Mouse (Mus musculus): ENCODE data around the gene Camk2b. TPM values are rescaled to one million over a fixed set of nuclear protein-coding genes. Genes with fewer than 3 reads are reported as not detected.

The Camk2b gene
- polyA plus RNA-seq, 2 experiments, result 0.40 to 0.55 TPM

DNA sequence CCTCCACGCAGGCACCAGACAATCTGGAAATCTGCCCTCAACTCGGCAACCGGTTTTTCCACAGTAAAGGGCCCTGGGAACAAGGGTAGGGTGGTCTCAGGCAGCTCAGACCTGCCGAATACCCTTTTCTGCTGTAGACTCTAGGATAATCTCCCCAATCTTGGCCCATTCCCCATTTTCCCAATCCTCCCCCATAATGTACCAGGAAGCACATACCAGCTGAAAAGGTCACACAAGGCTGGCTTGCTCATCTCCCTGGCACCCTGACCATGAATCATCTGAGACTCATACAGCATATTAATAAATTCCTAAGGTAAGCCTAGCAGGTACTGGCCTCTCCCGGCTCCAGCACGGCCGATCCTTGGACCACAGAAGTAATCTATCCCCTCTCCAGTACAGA lies 28.5 kb downstream of the Camk2b start:
- ATAC-seq (ENCODE audit: insufficient read depth) (no peak), DNase-seq (ENCODE audit: low read depth in 3 of 3, low spot score in 3 of 3) (no peak)
- H3K9ac ChIP-seq (replicated peaks), result no peak overlapping the region
- 73% methylated on average over 7 of the region's 7 CpGs for WGBS (ENCODE audit: insufficient replicate concordance)
- no peaks in the 10 kb centered on the region for H3K9me3 ChIP-seq (ENCODE audit: control insufficient read depth, low read length)
- no peak overlapping the region for H3K27ac ChIP-seq
- TF ChIP-seq EP300 (IDR thresholded peaks at IDR 0.05; ENCODE audit: low read depth) (no peak), CTCF (IDR thresholded peaks at IDR 0.05; ENCODE audit: low read depth) (no peak)
- H3K4me1 ChIP-seq (replicated peaks; ENCODE audit: control insufficient read depth in 2 of 2, insufficient read depth in 2 of 2, low read length in 1 of 2), result no peaks in the 10 kb centered on the region
- no peak overlapping the region for H3K4me2 ChIP-seq (ENCODE audit: low read depth)
- H3K27me3 ChIP-seq (ENCODE audit: control insufficient read depth, insufficient read depth, low read length), result no peaks in the 10 kb centered on the region
- no peaks in the 10 kb centered on the region for H3K36me3 ChIP-seq (replicated peaks; ENCODE audit: control insufficient read depth, insufficient read depth, low read depth)
- no peak overlapping the region for H3K4me3 ChIP-seq (ENCODE audit: insufficient read depth in 1 of 2, low read depth in 2 of 2, low read length in 2 of 2)

DNA sequence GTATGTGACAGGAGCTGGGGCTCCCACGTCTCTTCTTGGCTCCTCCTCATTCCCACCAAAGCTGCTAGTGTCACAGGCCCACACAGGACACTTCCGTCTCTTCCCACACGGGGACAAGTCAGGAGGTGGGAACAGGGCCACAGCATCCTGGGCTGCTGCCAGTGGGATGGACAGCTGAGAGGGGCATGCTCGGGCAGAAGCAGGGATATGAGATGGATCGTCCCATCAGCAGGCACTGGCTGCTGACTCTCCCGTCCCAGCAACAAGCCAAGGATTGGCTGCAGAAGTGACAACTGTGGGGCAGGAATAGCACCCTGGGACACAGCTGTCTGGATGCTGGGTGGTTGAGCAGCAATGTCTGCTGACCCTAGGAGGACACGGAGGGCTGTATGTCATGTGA lies 29.0 kb downstream of the Camk2b start:
- WGBS (ENCODE audit: insufficient replicate concordance), result 72% methylated on average over 7 of the region's 7 CpGs
- H3K36me3 ChIP-seq (replicated peaks; ENCODE audit: control insufficient read depth, insufficient read depth, low read depth), result no peaks in the 10 kb centered on the region
- TF ChIP-seq CTCF (IDR thresholded peaks at IDR 0.05; ENCODE audit: low read depth), result no peak
- no peak for TF ChIP-seq EP300 (IDR thresholded peaks at IDR 0.05; ENCODE audit: low read depth)
- no peak overlapping the region for H3K9ac ChIP-seq (replicated peaks)
- H3K9me3 ChIP-seq (ENCODE audit: control insufficient read depth, low read length), result no peaks in the 10 kb centered on the region
- ATAC-seq (ENCODE audit: insufficient read depth) (no peak), DNase-seq (ENCODE audit: low read depth in 3 of 3, low spot score in 3 of 3) (no peak)
- no peaks in the 10 kb centered on the region for H3K4me1 ChIP-seq (replicated peaks; ENCODE audit: control insufficient read depth in 2 of 2, insufficient read depth in 2 of 2, low read length in 1 of 2)
- H3K4me3 ChIP-seq (ENCODE audit: insufficient read depth in 1 of 2, low read depth in 2 of 2, low read length in 2 of 2), result no peak overlapping the region
- H3K27me3 ChIP-seq (ENCODE audit: control insufficient read depth, insufficient read depth, low read length), result no peaks in the 10 kb centered on the region
- no peak overlapping the region for H3K4me2 ChIP-seq (ENCODE audit: low read depth)
- H3K27ac ChIP-seq, result no peak overlapping the region

DNA sequence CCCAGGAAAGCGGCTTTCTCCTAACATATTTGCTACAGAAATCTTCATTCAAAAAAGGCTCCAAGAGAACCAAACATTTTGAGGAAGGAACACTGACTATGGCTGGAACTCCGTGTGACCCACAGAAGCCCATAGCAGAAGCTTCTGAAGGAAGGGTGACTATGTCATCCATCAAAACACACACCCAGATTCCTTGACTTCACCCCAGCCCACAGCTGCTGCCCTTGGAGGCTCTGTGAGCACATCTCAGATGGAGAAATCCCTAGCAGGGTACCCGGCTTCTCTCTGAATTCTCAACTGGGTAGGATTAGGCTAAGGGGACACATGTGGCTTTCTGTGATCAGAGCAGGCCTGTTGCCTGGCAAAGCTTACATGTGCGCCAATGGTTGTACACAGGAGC lies 29.7 kb downstream of the Camk2b start:
- no peaks in the 10 kb centered on the region for H3K27me3 ChIP-seq (ENCODE audit: control insufficient read depth, insufficient read depth, low read length)
- no peak overlapping the region for H3K4me2 ChIP-seq (ENCODE audit: low read depth)
- WGBS (ENCODE audit: insufficient replicate concordance), result 60% methylated on average over 4 of the region's 4 CpGs
- H3K4me1 ChIP-seq (replicated peaks; ENCODE audit: control insufficient read depth in 2 of 2, insufficient read depth in 2 of 2, low read length in 1 of 2), result no peaks in the 10 kb centered on the region
- ATAC-seq (ENCODE audit: insufficient read depth) (no peak), DNase-seq (ENCODE audit: low read depth in 3 of 3, low spot score in 3 of 3) (no peak)
- no peak overlapping the region for H3K27ac ChIP-seq
- H3K9ac ChIP-seq (replicated peaks), result no peak overlapping the region
- no peak overlapping the region for H3K4me3 ChIP-seq (ENCODE audit: insufficient read depth in 1 of 2, low read depth in 2 of 2, low read length in 2 of 2)
- TF ChIP-seq EP300 (IDR thresholded peaks at IDR 0.05; ENCODE audit: low read depth) (no peak), CTCF (IDR thresholded peaks at IDR 0.05; ENCODE audit: low read depth) (no peak)
- H3K36me3 ChIP-seq (replicated peaks; ENCODE audit: control insufficient read depth, insufficient read depth, low read depth), result no peaks in the 10 kb centered on the region
- H3K9me3 ChIP-seq (ENCODE audit: control insufficient read depth, low read length), result no peaks in the 10 kb centered on the region

DNA sequence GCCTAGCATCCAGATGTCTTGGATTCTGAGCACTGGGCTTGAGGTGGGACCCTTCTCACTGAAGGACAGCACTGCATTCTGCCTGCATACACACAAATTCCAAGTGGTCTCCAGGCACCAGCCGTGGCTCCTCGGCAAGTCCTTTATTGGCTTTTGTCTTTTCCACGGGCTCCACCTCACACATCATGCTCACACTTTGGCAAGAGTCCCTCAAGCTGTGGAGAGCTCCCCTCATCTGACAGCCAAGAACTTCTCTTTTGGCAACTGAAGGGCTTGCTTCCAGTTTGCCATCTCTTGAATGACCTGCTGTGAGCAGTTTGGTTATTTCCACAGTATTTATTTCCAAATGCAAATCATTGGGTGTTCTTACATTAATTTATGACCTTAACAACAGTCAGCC lies 30.6 kb downstream of the Camk2b start:
- WGBS (ENCODE audit: insufficient replicate concordance), result 75% methylated on average over 3 of the region's 3 CpGs
- no peaks in the 10 kb centered on the region for H3K36me3 ChIP-seq (replicated peaks; ENCODE audit: control insufficient read depth, insufficient read depth, low read depth)
- no peak overlapping the region for H3K27ac ChIP-seq
- DNase-seq (ENCODE audit: low read depth in 3 of 3, low spot score in 3 of 3) (no peak), ATAC-seq (ENCODE audit: insufficient read depth) (no peak)
- H3K9me3 ChIP-seq (ENCODE audit: control insufficient read depth, low read length), result no peaks in the 10 kb centered on the region
- H3K9ac ChIP-seq (replicated peaks), result no peak overlapping the region
- H3K4me2 ChIP-seq (ENCODE audit: low read depth), result no peak overlapping the region
- no peak overlapping the region for H3K4me3 ChIP-seq (ENCODE audit: insufficient read depth in 1 of 2, low read depth in 2 of 2, low read length in 2 of 2)
- H3K27me3 ChIP-seq (ENCODE audit: control insufficient read depth, insufficient read depth, low read length), result no peaks in the 10 kb centered on the region
- H3K4me1 ChIP-seq (replicated peaks; ENCODE audit: control insufficient read depth in 2 of 2, insufficient read depth in 2 of 2, low read length in 1 of 2), result no peaks in the 10 kb centered on the region
- TF ChIP-seq CTCF (IDR thresholded peaks at IDR 0.05; ENCODE audit: low read depth) (no peak), EP300 (IDR thresholded peaks at IDR 0.05; ENCODE audit: low read depth) (no peak)

DNA sequence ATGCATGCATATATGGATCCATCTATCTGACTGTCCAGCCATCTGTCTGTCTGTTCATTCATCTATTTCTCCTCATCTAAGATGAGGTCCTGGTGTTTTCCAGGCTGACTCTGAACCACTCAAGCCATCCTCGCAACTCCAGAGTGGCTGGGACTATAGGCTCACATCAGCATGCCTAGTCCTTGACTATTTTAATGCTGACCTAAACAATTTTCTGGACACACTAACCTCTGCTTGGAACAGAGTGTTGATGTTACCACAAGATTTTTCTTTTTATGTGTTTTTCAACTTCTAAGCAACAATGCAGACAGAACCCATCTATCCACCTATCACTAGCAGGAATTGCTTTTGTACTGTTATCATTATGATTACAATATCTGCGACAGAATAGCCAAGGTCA lies 31.4 kb downstream of the Camk2b start:
- 63% methylated on average over 2 of the region's 2 CpGs for WGBS (ENCODE audit: insufficient replicate concordance)
- Histone ChIP-seq H3K4me3 (ENCODE audit: insufficient read depth in 1 of 2, low read depth in 2 of 2, low read length in 2 of 2) (no peak overlapping the region), H3K9ac (replicated peaks) (no peak overlapping the region)

More for the DNA sequence above, 31.4 kb downstream of the Camk2b start:
- Histone ChIP-seq H3K9me3 (ENCODE audit: control insufficient read depth, low read length) (no peaks in the 10 kb centered on the region), H3K4me1 (replicated peaks; ENCODE audit: control insufficient read depth in 2 of 2, insufficient read depth in 2 of 2, low read length in 1 of 2) (no peaks in the 10 kb centered on the region), H3K27me3 (ENCODE audit: control insufficient read depth, insufficient read depth, low read length) (no peaks in the 10 kb centered on the region), H3K36me3 (replicated peaks; ENCODE audit: control insufficient read depth, insufficient read depth, low read depth) (no peaks in the 10 kb centered on the region), H3K4me2 (ENCODE audit: low read depth) (no peak overlapping the region), H3K27ac (no peak overlapping the region)
- ATAC-seq (ENCODE audit: insufficient read depth) (no peak), DNase-seq (ENCODE audit: low read depth in 3 of 3, low spot score in 3 of 3) (no peak)
- TF ChIP-seq CTCF (IDR thresholded peaks at IDR 0.05; ENCODE audit: low read depth), result no peak
- TF ChIP-seq EP300 (IDR thresholded peaks at IDR 0.05; ENCODE audit: low read depth), result no peak
